Mouse (Mus musculus): Measurements from ENCODE around the gene Neil1. TPM values are rescaled to one million over a fixed set of nuclear protein-coding genes. Genes with fewer than 3 reads are reported as not detected.

Gene Neil1
- polyA plus RNA-seq, 1 experiment from 2014 or later = 9.1 TPM

DNA sequence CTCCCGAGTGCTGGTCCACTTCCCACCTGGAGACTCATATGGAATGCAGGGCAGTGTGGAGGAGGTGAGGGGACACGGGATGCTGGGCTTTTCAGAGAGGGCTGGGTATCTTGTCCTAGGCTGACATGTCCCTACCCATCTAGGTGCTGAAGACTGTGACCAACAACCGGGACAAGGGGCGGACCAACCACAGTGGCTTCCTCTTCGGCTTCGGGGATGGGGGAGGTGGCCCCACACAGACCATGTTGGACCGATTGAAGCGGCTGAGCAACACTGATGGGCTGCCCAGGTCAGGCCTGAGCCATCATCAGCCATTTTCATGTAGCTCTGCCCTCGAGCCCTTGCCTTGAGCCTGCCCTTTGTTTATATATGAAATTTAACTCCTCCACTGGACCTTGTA lies 10.3 kb downstream of the Neil1 start:
- ATAC-seq (ENCODE audit: low FRiP score, low read depth) = no peak
- no peak overlapping the region for H3K4me3 ChIP-seq

DNA sequence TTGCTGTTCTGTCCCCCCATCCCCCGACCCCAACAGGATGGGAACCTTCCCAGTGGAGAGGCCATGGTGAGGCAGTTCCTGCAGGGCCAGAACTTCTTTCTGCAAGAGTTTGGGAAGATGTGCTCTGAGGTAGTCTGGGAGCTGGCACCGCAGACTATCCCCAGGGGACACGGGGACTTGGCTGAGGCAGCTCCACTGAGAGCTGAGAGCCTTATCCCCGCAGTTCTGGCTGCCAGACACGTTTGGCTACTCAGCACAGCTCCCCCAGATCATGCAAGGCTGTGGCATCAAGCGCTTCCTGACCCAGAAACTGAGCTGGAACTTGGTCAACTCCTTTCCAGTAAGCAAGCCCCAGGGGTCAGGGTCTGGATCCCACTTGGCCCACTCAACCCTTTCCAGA lies 10.9 kb downstream of the Neil1 start:
- no peaks in the 10 kb centered on the region for H3K27me3 ChIP-seq (replicated peaks)
- 89% methylated on average over 6 of the region's 6 CpGs for WGBS

More for the DNA sequence above, 10.3 kb downstream of the Neil1 start:
- H3K4me2 ChIP-seq (replicated peaks) = no peak overlapping the region
- H3K4me1 ChIP-seq = no peaks in the 10 kb centered on the region
- 89% methylated on average over 9 of the region's 9 CpGs for WGBS
- no peak overlapping the region for H3K27ac ChIP-seq
- no peak overlapping the region for H3K9ac ChIP-seq
- H3K36me3 ChIP-seq = peaks cover 71% of the 10 kb centered on the region
- H3K27me3 ChIP-seq (replicated peaks) = no peaks in the 10 kb centered on the region
- H3K9me3 ChIP-seq = no peaks in the 10 kb centered on the region

DNA sequence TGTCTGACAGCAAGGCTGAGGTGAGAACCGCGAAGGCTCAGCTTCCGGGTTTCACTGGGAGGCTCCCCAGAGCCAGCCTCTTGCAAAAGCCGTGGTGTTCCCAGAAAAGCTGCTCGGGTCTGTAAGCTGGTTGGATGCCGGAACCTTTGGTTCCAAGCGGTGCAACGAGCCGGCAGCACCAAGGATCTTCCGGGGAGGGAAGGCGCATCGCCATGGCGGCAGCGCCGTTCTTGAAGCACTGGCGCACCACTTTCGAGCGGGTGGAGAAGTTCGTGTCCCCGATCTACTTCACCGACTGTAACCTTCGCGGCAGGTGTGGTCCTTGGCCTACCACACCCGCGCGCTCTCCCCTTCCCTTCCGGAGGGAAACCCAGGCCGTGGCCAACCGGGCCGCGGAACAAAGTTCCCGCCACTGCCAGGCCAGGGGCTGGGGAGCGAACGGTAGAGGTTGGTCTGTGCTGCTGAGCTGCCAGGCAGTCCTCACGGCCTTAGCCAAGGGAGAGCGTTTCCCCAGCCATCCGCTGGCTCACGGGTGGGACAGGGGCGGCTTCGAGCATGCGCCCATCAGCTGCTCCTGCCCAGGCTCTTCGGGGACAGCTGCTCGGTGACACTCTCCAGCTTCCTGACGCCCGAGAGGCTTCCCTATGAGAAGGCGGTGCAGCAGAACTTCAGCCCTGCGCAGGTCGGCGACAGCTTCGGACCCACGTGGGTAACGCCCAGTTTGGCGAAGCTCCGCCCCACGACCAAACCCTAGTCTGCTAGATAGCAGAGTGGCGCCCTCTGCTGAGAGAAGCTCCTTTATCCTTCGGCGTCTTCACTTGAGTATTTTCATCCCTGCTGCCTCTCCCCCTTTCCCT lies 17.3 kb downstream of the Neil1 start, which contains the start of gene Man2c1:
Gene Man2c1 (plus strand): TSS at position 114 of the 857 bp plus-strand sequence.
- peak within 1 kb of the TSS; percentile 75 for H3K27ac ChIP-seq
- H3K9ac ChIP-seq = peak within 1 kb of the TSS; percentile 72
- peaks cover 33% of the 10 kb centered on the region for H3K36me3 ChIP-seq
- H3K4me1 ChIP-seq = peaks cover 8% of the 10 kb centered on the region
- peak within 1 kb of the TSS; percentile 94 for H3K4me2 ChIP-seq (replicated peaks)
- peak; percentile 95 for ATAC-seq (ENCODE audit: low FRiP score, low read depth)
- peak within 1 kb of the TSS; percentile 74 for H3K4me3 ChIP-seq
- under 1% methylated on average over 58 of the region's 58 CpGs for WGBS
- no peaks in the 10 kb centered on the region for H3K9me3 ChIP-seq
- no peaks in the 10 kb centered on the region for H3K27me3 ChIP-seq (replicated peaks)

More for the DNA sequence above, 10.9 kb downstream of the Neil1 start:
- H3K4me2 ChIP-seq (replicated peaks) = no peak overlapping the region
- no peaks in the 10 kb centered on the region for H3K4me1 ChIP-seq
- no peaks in the 10 kb centered on the region for H3K9me3 ChIP-seq
- H3K36me3 ChIP-seq = peaks cover 69% of the 10 kb centered on the region
- ATAC-seq (ENCODE audit: low FRiP score, low read depth) = no peak
- H3K27ac ChIP-seq = no peak overlapping the region
- H3K4me3 ChIP-seq = no peak overlapping the region
- H3K9ac ChIP-seq = no peak overlapping the region

DNA sequence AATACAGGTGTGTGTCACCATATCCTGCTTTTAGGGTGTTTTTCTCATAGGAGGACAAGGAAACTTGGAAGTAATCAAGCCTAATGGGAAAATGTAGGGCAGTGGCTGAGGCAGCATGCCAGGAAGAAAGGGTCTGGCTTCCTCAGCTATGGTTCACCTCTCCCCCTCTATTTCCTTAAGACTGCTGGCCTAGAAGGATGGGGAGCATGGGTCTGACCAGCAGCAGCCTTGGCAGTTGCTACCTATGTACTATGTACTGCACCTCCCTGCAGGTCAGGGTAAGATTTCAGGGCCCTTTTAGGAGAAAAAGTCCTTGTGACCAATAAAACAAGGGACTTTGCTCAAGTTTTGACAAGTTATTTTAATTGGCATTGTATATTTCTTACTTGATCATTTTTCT lies 18.5 kb downstream of the Neil1 start:
- peaks cover 39% of the 10 kb centered on the region for H3K36me3 ChIP-seq
- no peak overlapping the region for H3K27ac ChIP-seq
- H3K4me3 ChIP-seq = no peak overlapping the region
- ATAC-seq (ENCODE audit: low FRiP score, low read depth) = no peak
- H3K9ac ChIP-seq = no peak overlapping the region
- no peaks in the 10 kb centered on the region for H3K27me3 ChIP-seq (replicated peaks)
- H3K4me2 ChIP-seq (replicated peaks) = peak overlapping the region; percentile 94
- H3K4me1 ChIP-seq = peaks cover 8% of the 10 kb centered on the region
- H3K9me3 ChIP-seq = no peaks in the 10 kb centered on the region

DNA sequence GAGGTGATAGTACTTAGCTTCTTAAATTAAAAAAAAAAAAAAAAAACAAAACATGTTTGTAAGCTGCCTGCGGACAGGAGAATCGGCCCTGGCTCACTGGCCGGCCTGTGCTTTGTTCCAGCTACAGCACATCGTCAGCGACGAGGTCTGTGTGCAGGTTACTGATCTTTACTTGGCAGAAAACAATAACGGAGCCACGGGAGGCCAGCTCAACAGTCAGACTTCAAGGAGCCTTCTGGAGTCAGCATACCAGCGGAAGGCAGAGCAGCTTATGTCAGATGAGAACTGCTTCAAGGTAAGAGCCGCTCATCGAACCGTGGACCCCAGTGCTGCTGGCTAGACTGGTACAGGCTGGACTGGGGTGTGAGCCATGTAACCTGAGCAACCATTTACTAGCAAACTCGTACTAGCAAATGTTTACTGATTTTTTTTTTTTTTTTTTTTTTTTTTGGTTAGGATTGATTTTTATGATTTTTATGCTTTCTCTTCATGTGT lies 30.8 kb downstream of the Neil1 start:
- 93% methylated on average over 13 of the region's 13 CpGs for WGBS
- no peak overlapping the region for H3K4me2 ChIP-seq (replicated peaks)
- no peaks in the 10 kb centered on the region for H3K4me1 ChIP-seq
- H3K27me3 ChIP-seq (replicated peaks) = no peaks in the 10 kb centered on the region
- ATAC-seq (ENCODE audit: low FRiP score, low read depth) = no peak
- no peak overlapping the region for H3K9ac ChIP-seq
- H3K36me3 ChIP-seq = peaks cover 78% of the 10 kb centered on the region
- no peaks in the 10 kb centered on the region for H3K9me3 ChIP-seq
- no peak overlapping the region for H3K27ac ChIP-seq
- H3K4me3 ChIP-seq = no peak overlapping the region

Other genes with a start within 250 kb of the Neil1 start
- gene Snx33, start 219.9 kb downstream of the Neil1 start, polyA plus RNA-seq (2016; fragmentation: Nextera tagmentation; extraction: Ambion mirVana) = 5.6 and 6.5 TPM in 2 replicates
- gene Imp3, start 210.8 kb downstream of the Neil1 start, polyA plus RNA-seq (2016; fragmentation: Nextera tagmentation; extraction: Ambion mirVana) = 67.8 and 71.7 TPM in 2 replicates
- gene Snupn, start 197.4 kb downstream of the Neil1 start, polyA plus RNA-seq (2016; fragmentation: Nextera tagmentation; extraction: Ambion mirVana) = 28.2 and 28.7 TPM in 2 replicates
- gene Ptpn9, start 153.4 kb downstream of the Neil1 start, polyA plus RNA-seq (2016; fragmentation: Nextera tagmentation; extraction: Ambion mirVana) = 31.7 and 35.9 TPM in 2 replicates
- gene Sin3a, start 76.3 kb downstream of the Neil1 start, polyA plus RNA-seq (2016; fragmentation: Nextera tagmentation; extraction: Ambion mirVana) = 33.0 and 33.7 TPM in 2 replicates
- gene Man2c1, start 17.6 kb downstream of the Neil1 start, polyA plus RNA-seq (2016; fragmentation: Nextera tagmentation; extraction: Ambion mirVana) = 64.4 and 64.6 TPM in 2 replicates
- 133 and 139 TPM in 2 replicates for gene Commd4, start 10.0 kb upstream of the Neil1 start, polyA plus RNA-seq (2016; fragmentation: Nextera tagmentation; extraction: Ambion mirVana)
- 0.08 TPM in 1 of 2 replicates, not detected in the other for gene Trcg1, start 88.3 kb upstream of the Neil1 start, polyA plus RNA-seq (2016; fragmentation: Nextera tagmentation; extraction: Ambion mirVana)
- 8.8 and 9.1 TPM in 2 replicates for gene 1700017B05Rik, start 114.3 kb upstream of the Neil1 start, polyA plus RNA-seq (2016; fragmentation: Nextera tagmentation; extraction: Ambion mirVana)